In genomic region chr6:82821758-82822253, GRCm38 (mm10) we compare ENCODE assay signal across 11 mouse cellular contexts. TPM values are rescaled to one million over a fixed set of nuclear protein-coding genes. Genes with fewer than 3 reads are reported as not detected.
DNase-seq lines count a peak whose midpoint lies in the region; ATAC-seq and TF ChIP-seq lines count a peak whose summit lies in the region.
"Had no signal": no experiment of that assay in that cellular context is flagged by ENCODE, and none has a peak within 500 bp of the region (broad histone marks: within the 10 kb centered on the region; RNA-seq: fewer than 3 reads in every experiment).

No protein-coding gene starts in this region.

- TF ChIP-seq CTCF in kidney, postnatal 0 days (IDR thresholded peaks at IDR 0.05; ENCODE audit: low read depth) = no peak

- no peaks in the 10 kb centered on the region for H3K36me3 ChIP-seq in kidney, postnatal 0 days (ENCODE audit: insufficient read depth, low read length)
- H3K36me3 ChIP-seq: neural tube, embryonic 13.5 days had no signal

- DNase-seq in kidney, postnatal 0 days (ENCODE audit: low spot score) = peak; percentile 28
- DNase-seq in kidney, adult 11 months = no peak
- peak; percentile 69 for DNase-seq in R1 (ENCODE audit: low read depth, low spot score)
- peak; percentile 13 to 16 for DNase-seq in heart, postnatal 10 days
- no peak for DNase-seq in urinary bladder, postnatal 10 days (ENCODE audit: low spot score)
- DNase-seq in Muller cell, postnatal 12 days (ENCODE audit: inconsistent ontology term) = no peak
- DNase-seq in ovary, postnatal 14 days (ENCODE audit: low spot score) = no peak
- DNase-seq: cerebellum, adult 2 months; kidney, postnatal 14 days had no signal

- intact Hi-C loops in heart, postnatal 10 days (cut with DNase I) = no loop called here

- WGBS in kidney, postnatal 0 days = 41% methylated on average over 4 of the region's 4 CpGs

- H3K4me1 ChIP-seq in kidney, postnatal 0 days (replicated peaks; ENCODE audit: insufficient read depth, low read length) = 0 out of 2 replicates have a peak, but pooled peaks cover 5% of the 10 kb centered on the region
- H3K4me1 ChIP-seq: neural tube, embryonic 13.5 days had no signal

- no peak overlapping the region for H3K4me3 ChIP-seq in kidney, postnatal 0 days (replicated peaks; ENCODE audit: low read depth, low read length)
- H3K4me3 ChIP-seq: neural tube, embryonic 13.5 days had no signal

- H3K4me2 ChIP-seq in kidney, postnatal 0 days (ENCODE audit: low read length) = no peak overlapping the region
- H3K4me2 ChIP-seq: neural tube, embryonic 13.5 days had no signal

- no peak overlapping the region for H3K27ac ChIP-seq in kidney, postnatal 0 days
- H3K27ac ChIP-seq: neural tube, embryonic 13.5 days had no signal

- no peak overlapping the region for H3K9ac ChIP-seq in kidney, postnatal 0 days (ENCODE audit: low read depth, low read length)
- H3K9ac ChIP-seq: neural tube, embryonic 13.5 days had no signal

- no peaks in the 10 kb centered on the region for H3K27me3 ChIP-seq in kidney, postnatal 0 days (ENCODE audit: insufficient read depth, low read length)
- H3K27me3 ChIP-seq: neural tube, embryonic 13.5 days had no signal

- no peaks in the 10 kb centered on the region for H3K9me3 ChIP-seq in kidney, postnatal 0 days (replicated peaks; ENCODE audit: low read length)
- H3K9me3 ChIP-seq: neural tube, embryonic 13.5 days had no signal

- ATAC-seq in kidney, postnatal 0 days (replicated peaks; ENCODE audit: low FRiP score, low read depth) = no peak
- ATAC-seq in megakaryocyte-erythroid progenitor cell, adult 5-6 weeks (replicated peaks; ENCODE audit: low FRiP score, low TSS enrichment, poor library complexity, severe bottlenecking) = peak; percentile 72

RNA-seq across cellular contexts. Expression of gene Hk2, which starts 47.6 kb away (rescaled TPM):
- polyA plus RNA-seq in kidney, postnatal 0 days (2015; fragmentation: Nextera tagmentation; extraction: Ambion mirVana) = 4.0 and 4.5 TPM in 2 replicates
- 100 to 1,000 TPM; 129 to 131 TPM for total RNA-seq in heart, postnatal 10 days (2021)
- 1.4 and 6.8 TPM in 2 replicates for total RNA-seq in megakaryocyte-erythroid progenitor cell, adult 5-6 weeks (2014; fragmentation: Nextera tagmentation)
- total RNA-seq in megakaryocyte-erythroid progenitor cell, adult 5-6 weeks (2017) = 6.5 and 10.6 TPM in 2 replicates

Comparison
In these comparisons a context has a peak if more than half of its experiments do, and no peak if none do; other contexts are left out.
1. DNase-seq: peak in kidney, postnatal 0 days (single experiment), R1 (single experiment) and heart, postnatal 10 days (2 of 2); none in kidney, adult 11 months (single experiment), urinary bladder, postnatal 10 days (single experiment), Muller cell, postnatal 12 days (single experiment) and ovary, postnatal 14 days (single experiment).
2. RNA of gene Hk2, which starts 47.6 kb away (total RNA-seq): 129 to 131 TPM in heart, postnatal 10 days; 1.4 to 10.6 TPM in megakaryocyte-erythroid progenitor cell, adult 5-6 weeks; every median in the first group is over 10 times any median in the second.